Mouse (Mus musculus) cortical plate, adult 2 months (tissue): ENCODE results near the gene Gtf3c1.

Source experiments
- CTCF ChIP-seq: fragments of 200-500 bp; IDR thresholded peaks from 2 replicates; pipeline ENCODE4 v1.5.1; 2011; ENCODE audit warnings: mild to moderate bottlenecking, control low read depth, low read length; ENCODE audit not compliant: insufficient read depth; ENCODE audit errors: extremely low read depth
- POLR2A ChIP-seq: fragments of 200-500 bp; IDR thresholded peaks from 2 replicates; pipeline ENCODE4 v1.6.1; 2011; ENCODE audit warnings: mild to moderate bottlenecking, low read length, control low read depth; ENCODE audit not compliant: insufficient read depth; ENCODE audit errors: extremely low read depth

DNA sequence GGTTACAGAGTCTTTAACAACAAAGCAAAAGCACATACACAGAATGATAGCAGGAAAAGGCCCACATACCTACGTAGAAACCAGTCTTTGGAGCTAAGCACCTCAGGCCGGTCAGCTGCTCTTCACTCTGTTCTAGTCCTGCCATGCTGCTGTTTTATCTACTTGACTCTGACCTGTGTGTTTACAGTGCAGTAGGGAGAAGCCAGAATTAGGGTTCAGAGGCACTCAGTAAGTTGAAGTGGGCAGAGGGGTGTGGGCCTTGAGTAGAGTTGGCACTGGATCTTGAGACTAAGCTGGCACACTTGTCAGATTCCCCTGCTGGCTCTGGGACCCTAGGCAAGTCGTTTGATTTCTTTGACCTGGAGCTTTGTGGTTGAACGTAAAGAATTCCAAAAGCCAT, 13.5 kb upstream of the Gtf3c1 start:
- no peak for TF ChIP-seq CTCF
- TF ChIP-seq POLR2A = no peak
